Comparison of ENCODE assay signal across 9 mouse cellular contexts in genomic region chr4:127168914-127169345, GRCm38 (mm10). TPM values are rescaled to one million over a fixed set of nuclear protein-coding genes. Genes with fewer than 3 reads are reported as not detected.
DNase-seq lines count a peak whose midpoint lies in the region; ATAC-seq and TF ChIP-seq lines count a peak whose summit lies in the region.
"Had no signal": no experiment of that assay in that cellular context is flagged by ENCODE, and none has a peak within 500 bp of the region (broad histone marks: within the 10 kb centered on the region; RNA-seq: fewer than 3 reads in every experiment).

Gene Dlgap3 (plus strand): TSS chr4:127169204.

- H3K9me3 ChIP-seq in embryonic facial prominence, embryonic 11.5 days (replicated peaks; ENCODE audit: control insufficient read depth, low read length), result no peaks in the 10 kb centered on the region
- no peaks in the 10 kb centered on the region for H3K9me3 ChIP-seq in hindbrain, embryonic 12.5 days (replicated peaks)
- no peaks in the 10 kb centered on the region for H3K9me3 ChIP-seq in limb, embryonic 12.5 days
- no peaks in the 10 kb centered on the region for H3K9me3 ChIP-seq in midbrain, postnatal 0 days (ENCODE audit: low read length)

- peak within 1 kb of the TSS; percentile 97 for H3K4me2 ChIP-seq in embryonic facial prominence, embryonic 11.5 days (ENCODE audit: low read depth, low read length)
- H3K4me2 ChIP-seq in hindbrain, embryonic 12.5 days (replicated peaks), result peak within 1 kb of the TSS; percentile 78
- peak within 1 kb of the TSS; percentile 100 for H3K4me2 ChIP-seq in limb, embryonic 12.5 days
- H3K4me2 ChIP-seq in midbrain, postnatal 0 days (ENCODE audit: low read depth, low read length, poor library complexity, severe bottlenecking), result peak within 1 kb of the TSS; percentile 94

- 0% methylated on average over 35 of the region's 67 CpGs for WGBS in embryonic facial prominence, embryonic 11.5 days
- WGBS in hindbrain, embryonic 12.5 days, result under 1% methylated on average over 49 of the region's 67 CpGs
- WGBS in limb, embryonic 12.5 days, result 2% methylated on average over 58 of the region's 67 CpGs
- WGBS in midbrain, postnatal 0 days, result under 1% methylated on average over 35 of the region's 67 CpGs

- peak within 1 kb of the TSS; percentile 53 for H3K4me3 ChIP-seq in embryonic facial prominence, embryonic 11.5 days (ENCODE audit: low read depth, low read length)
- peak within 1 kb of the TSS; percentile 62 for H3K4me3 ChIP-seq in hindbrain, embryonic 12.5 days
- H3K4me3 ChIP-seq in limb, embryonic 12.5 days (replicated peaks), result peak within 1 kb of the TSS; percentile 75
- H3K4me3 ChIP-seq in midbrain, postnatal 0 days (ENCODE audit: low read depth, low read length), result peak within 1 kb of the TSS; percentile 97

- ATAC-seq in embryonic facial prominence, embryonic 11.5 days (replicated peaks; ENCODE audit: insufficient number of reproducible peaks, low FRiP score, low TSS enrichment, low read depth), result peak; percentile 31
- peak; percentile 66 for ATAC-seq in hindbrain, embryonic 12.5 days (ENCODE audit: low FRiP score)
- no peak for ATAC-seq in limb, embryonic 12.5 days (ENCODE audit: insufficient number of reproducible peaks, insufficient read depth, low FRiP score, low TSS enrichment, low read depth)
- peak; percentile 59 for ATAC-seq in midbrain, postnatal 0 days (ENCODE audit: low FRiP score)
- no peak for ATAC-seq in monocyte, adult 5-6 weeks (replicated peaks; ENCODE audit: insufficient number of reproducible peaks, low FRiP score, low TSS enrichment, poor library complexity, severe bottlenecking)

- peaks cover 41% of the 10 kb centered on the region for H3K27me3 ChIP-seq in embryonic facial prominence, embryonic 11.5 days (ENCODE audit: control insufficient read depth, insufficient read depth, low read length)
- peaks cover 51% of the 10 kb centered on the region for H3K27me3 ChIP-seq in hindbrain, embryonic 12.5 days
- H3K27me3 ChIP-seq in limb, embryonic 12.5 days, result peaks cover 87% of the 10 kb centered on the region
- no peaks in the 10 kb centered on the region for H3K27me3 ChIP-seq in midbrain, postnatal 0 days (ENCODE audit: insufficient read depth, low read length)

- H3K9ac ChIP-seq in embryonic facial prominence, embryonic 11.5 days (replicated peaks; ENCODE audit: low read length), result peak within 1 kb of the TSS; percentile 56
- peak within 1 kb of the TSS; percentile 76 for H3K9ac ChIP-seq in hindbrain, embryonic 12.5 days
- H3K9ac ChIP-seq in limb, embryonic 12.5 days (replicated peaks), result peak within 1 kb of the TSS; percentile 62
- H3K9ac ChIP-seq in midbrain, postnatal 0 days (replicated peaks; ENCODE audit: low read length, poor library complexity, severe bottlenecking), result peak within 1 kb of the TSS; percentile 94

- H3K36me3 ChIP-seq in embryonic facial prominence, embryonic 11.5 days (replicated peaks; ENCODE audit: control insufficient read depth, insufficient read depth, low read depth, low read length), result no peaks in the 10 kb centered on the region
- H3K36me3 ChIP-seq in hindbrain, embryonic 12.5 days, result no peaks in the 10 kb centered on the region
- H3K36me3 ChIP-seq in limb, embryonic 12.5 days, result no peaks in the 10 kb centered on the region
- no peaks in the 10 kb centered on the region for H3K36me3 ChIP-seq in midbrain, postnatal 0 days (ENCODE audit: insufficient read depth, low read length)

- peaks cover 9% of the 10 kb centered on the region for H3K4me1 ChIP-seq in embryonic facial prominence, embryonic 11.5 days (ENCODE audit: control insufficient read depth, insufficient read depth, low read length)
- peaks cover 40% of the 10 kb centered on the region for H3K4me1 ChIP-seq in hindbrain, embryonic 12.5 days
- H3K4me1 ChIP-seq in limb, embryonic 12.5 days (replicated peaks), result peaks cover 18% of the 10 kb centered on the region
- peaks cover 21% of the 10 kb centered on the region; the same call in 1 of the 2 replicates for H3K4me1 ChIP-seq in midbrain, postnatal 0 days (ENCODE audit: insufficient read depth, low read length)

- H3K27ac ChIP-seq in embryonic facial prominence, embryonic 11.5 days (replicated peaks; ENCODE audit: low read depth, low read length), result no peak within 1 kb of the TSS
- H3K27ac ChIP-seq in hindbrain, embryonic 12.5 days, result peak within 1 kb of the TSS; percentile 86
- H3K27ac ChIP-seq in limb, embryonic 12.5 days, result no peak within 1 kb of the TSS
- peak within 1 kb of the TSS; percentile 78 for H3K27ac ChIP-seq in midbrain, postnatal 0 days (ENCODE audit: low read depth, low read length)

- TF ChIP-seq CTCF in midbrain, postnatal 0 days (IDR thresholded peaks at IDR 0.05), result no peak

- peak; percentile 89 for DNase-seq in heart, adult 11 months
- DNase-seq in heart, adult 9 months (ENCODE audit: low spot score in 2 of 2), result no peak
- peak; percentile 47 for DNase-seq in R1 (ENCODE audit: low read depth, low spot score)
- peak; percentile 54 for DNase-seq in embryonic facial prominence, embryonic 11.5 days (ENCODE audit: low spot score)
- DNase-seq in midbrain, postnatal 0 days (ENCODE audit: low spot score), result peak; percentile 69

RNA-seq across cellular contexts. Expression of gene Dlgap3, which starts in this region (rescaled TPM):
- polyA plus RNA-seq in embryonic facial prominence, embryonic 11.5 days (2014; fragmentation: Nextera tagmentation; extraction: Ambion mirVana), result 1.4 and 1.8 TPM in 2 replicates
- 12.5 and 13.3 TPM in 2 replicates for polyA plus RNA-seq in hindbrain, embryonic 12.5 days (2016; fragmentation: Nextera tagmentation; extraction: Ambion mirVana)
- polyA plus RNA-seq in limb, embryonic 12.5 days (2016; fragmentation: Nextera tagmentation; extraction: Ambion mirVana), result 0.31 and 0.42 TPM in 2 replicates
- 131 and 156 TPM in 2 replicates for total RNA-seq in midbrain, postnatal 0 days (2014; rRNA removed)
- 34.5 and 34.8 TPM in 2 replicates for polyA plus RNA-seq in midbrain, postnatal 0 days (2015; fragmentation: Nextera tagmentation; extraction: Ambion mirVana)
- not detected in 3 replicates for total RNA-seq in monocyte, adult 5-6 weeks (2017)
- total RNA-seq: MEL had no signal

Comparison
In these comparisons a context has a peak if more than half of its experiments do, and no peak if none do; other contexts are left out.
1. RNA of gene Dlgap3 (total RNA-seq): 131 to 156 TPM in midbrain, postnatal 0 days; not detected in monocyte, adult 5-6 weeks; every median in the first group is over 100 times any median in the second.
2. DNase-seq: peak in heart, adult 11 months (single experiment), R1 (single experiment), embryonic facial prominence, embryonic 11.5 days (single experiment) and midbrain, postnatal 0 days (single experiment); none in heart, adult 9 months (0 of 2).
3. ATAC-seq: peak in embryonic facial prominence, embryonic 11.5 days (single experiment), hindbrain, embryonic 12.5 days (single experiment) and midbrain, postnatal 0 days (single experiment); none in limb, embryonic 12.5 days (single experiment) and monocyte, adult 5-6 weeks (single experiment).
4. H3K27ac ChIP-seq: peak in hindbrain, embryonic 12.5 days (single experiment) and midbrain, postnatal 0 days (single experiment); none in embryonic facial prominence, embryonic 11.5 days (single experiment) and limb, embryonic 12.5 days (single experiment).
5. Peak in every context shown above with its lines, with median percentiles within 50 percentile points of each other: H3K4me2 ChIP-seq, H3K4me3 ChIP-seq and H3K9ac ChIP-seq.